Mouse (Mus musculus) cerebellum, adult 2 months (tissue): ENCODE measurements around the gene Nubpl. TPM values are rescaled to one million over a fixed set of nuclear protein-coding genes. Genes with fewer than 3 reads are reported as not detected.

Experiments
- DNase-seq, 2 experiments: peaks; one replicate each; pipeline ENCODE4 v3.0.0; 2021
- H3K27ac ChIP-seq: fragments of 200-500 bp; 2 replicates; pipeline ENCODE4 v1.5.1; 2012; ENCODE audit warnings: low read length, control low read depth, inconsistent platforms; ENCODE audit not compliant: insufficient read depth
- H3K27me3 ChIP-seq: fragments of 200-500 bp; 2 replicates; pipeline ENCODE4 v1.6.1; 2012; ENCODE audit warnings: inconsistent platforms, mild to moderate bottlenecking, low read length, moderate library complexity; ENCODE audit not compliant: control insufficient read depth, insufficient read depth
- H3K4me1 ChIP-seq: fragments of 200-500 bp; 2 replicates; pipeline ENCODE4 v1.6.1; 2011; ENCODE audit warnings: low read length; ENCODE audit not compliant: control insufficient read depth, insufficient read depth
- H3K4me3 ChIP-seq: fragments of 200-500 bp; replicated peaks from 2 replicates; pipeline ENCODE3; 2011; ENCODE audit warnings: mild to moderate bottlenecking, low read depth, low read length, control low read depth; ENCODE audit not compliant: insufficient read depth
- CTCF ChIP-seq: fragments of 200-500 bp; IDR thresholded peaks from 2 replicates; pipeline ENCODE4 v1.5.1; 2011; ENCODE audit warnings: low read depth, mild to moderate bottlenecking, control low read depth, low read length, moderate library complexity, borderline replicate concordance; ENCODE audit not compliant: insufficient read depth
- POLR2A ChIP-seq: fragments of 200-500 bp; IDR thresholded peaks from 2 replicates; pipeline ENCODE4 v1.6.1; 2011; ENCODE audit warnings: low read length, control low read depth, borderline replicate concordance; ENCODE audit not compliant: insufficient read depth
- WGBS: fragments of 180-500 bp; shearing (Covaris S2); methylation state at CpG from one replicate; pipeline ENCODE4 v1.1.7; 2018; 5-methylcytosine and 5-hydroxymethylcytosine counted together
- polyA plus RNA-seq: library from polyadenylated mRNA; depleted of rRNA; stranded (reverse); fragments of >200 nt; gene quantifications from 2 replicates; pipeline ENCODE4 v1.2.3, GENCODE M21; 2012

Nubpl gene
- polyA plus RNA-seq, 1 experiment: 3.6 TPM

DNA sequence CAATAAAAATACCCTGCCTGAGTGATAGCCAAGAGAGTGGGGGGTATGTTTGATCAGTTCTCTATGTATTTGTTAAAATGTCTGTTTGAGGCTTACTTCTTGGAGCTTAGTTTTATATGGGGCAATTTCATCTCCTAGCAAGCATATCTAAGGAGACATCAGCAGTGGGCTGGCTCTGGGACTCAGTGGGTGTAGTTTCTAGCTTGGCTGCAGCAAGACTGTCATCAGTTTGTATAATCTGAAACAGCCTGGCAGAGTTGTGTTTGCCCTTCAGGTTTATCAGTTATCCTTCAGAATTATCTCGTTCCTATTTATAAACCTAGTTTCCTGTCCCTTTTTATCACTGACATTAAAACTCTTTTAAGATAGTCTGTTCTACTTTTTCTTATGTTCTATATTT is 175.3 kb downstream of the Nubpl start:
- 87% methylated on average over 1 of the region's 1 CpGs for WGBS
- TF ChIP-seq CTCF (no peak), POLR2A (no peak)

DNA sequence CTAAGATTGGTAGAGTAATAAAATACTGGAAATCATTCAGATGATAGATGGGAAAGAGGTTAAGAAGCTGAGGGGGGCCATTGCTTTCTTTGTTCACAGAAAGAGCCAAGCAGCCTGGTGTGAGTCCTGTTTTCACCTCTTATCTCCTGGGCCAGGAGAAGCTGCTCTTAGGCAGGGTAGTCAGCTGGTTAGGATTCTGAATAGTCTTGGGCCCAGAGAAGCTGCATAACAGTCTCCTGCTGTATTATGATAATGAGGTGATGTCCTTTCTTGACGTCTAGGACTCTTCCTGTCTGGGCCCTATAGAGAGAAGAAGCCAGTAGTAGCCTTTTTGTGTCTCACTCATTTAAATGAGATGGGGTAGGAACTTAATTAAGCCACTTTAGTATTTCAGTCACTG is 178.8 kb downstream of the Nubpl start:
- Histone ChIP-seq H3K4me1 (no peaks in the 10 kb centered on the region), H3K27me3 (no peaks in the 10 kb centered on the region), H3K4me3 (no peak overlapping the region), H3K27ac (no peak overlapping the region)
- DNase-seq: no peak
- TF ChIP-seq POLR2A (no peak), CTCF (no peak)
- WGBS: 29% methylated on average over 1 of the region's 1 CpGs

More for the DNA sequence above, 175.3 kb downstream of the Nubpl start:
- Histone ChIP-seq H3K4me3 (no peak overlapping the region), H3K27me3 (no peaks in the 10 kb centered on the region), H3K27ac (no peak overlapping the region), H3K4me1 (no peaks in the 10 kb centered on the region)
- no peak for DNase-seq

DNA sequence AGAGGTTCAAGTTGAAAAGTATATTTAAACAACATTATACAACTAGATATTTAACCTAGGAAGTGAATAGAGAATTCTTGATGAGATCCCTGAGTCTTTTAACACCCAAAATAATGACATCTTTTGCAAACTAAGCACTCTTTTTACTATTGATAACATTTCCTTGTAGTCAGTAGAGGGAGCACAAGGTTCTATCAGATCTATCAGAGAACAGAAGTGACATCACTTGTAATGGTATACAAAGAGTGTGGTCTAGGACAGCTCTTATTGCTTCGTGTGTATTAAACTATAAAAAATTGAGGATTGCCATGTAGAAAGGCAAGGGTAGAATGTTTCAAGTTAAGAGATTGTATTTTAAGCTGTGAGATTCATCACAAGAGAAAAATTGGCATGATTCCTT is 183.7 kb downstream of the Nubpl start:
- no peak overlapping the region for H3K4me3 ChIP-seq
- TF ChIP-seq CTCF (no peak), POLR2A (no peak)
- DNase-seq: no peak

DNA sequence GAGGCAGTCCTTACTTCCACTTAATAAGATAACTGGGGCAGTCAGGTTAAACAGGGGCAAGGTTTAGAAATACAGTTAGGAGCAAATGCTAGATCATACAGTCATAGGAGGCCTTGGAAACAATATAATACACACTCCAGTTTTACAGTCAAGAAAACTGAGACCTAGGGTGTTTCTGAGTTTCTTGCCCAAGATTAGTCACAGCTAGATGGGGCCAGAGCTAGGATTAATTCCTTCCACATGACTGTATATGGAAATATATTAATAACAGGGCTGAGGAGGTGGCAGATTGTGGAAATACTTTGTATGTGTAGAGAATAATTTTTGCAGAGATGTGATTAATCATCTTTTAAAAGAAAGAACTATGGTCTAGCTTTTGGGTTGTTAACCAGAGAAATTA is 186.9 kb downstream of the Nubpl start:
- Histone ChIP-seq H3K27ac (no peak overlapping the region), H3K27me3 (no peaks in the 10 kb centered on the region), H3K4me1 (no peaks in the 10 kb centered on the region), H3K4me3 (no peak overlapping the region)
- no peak for TF ChIP-seq CTCF
- no peak for TF ChIP-seq POLR2A
- DNase-seq: no peak

More for the DNA sequence above, 183.7 kb downstream of the Nubpl start:
- Histone ChIP-seq H3K4me1 (no peaks in the 10 kb centered on the region), H3K27me3 (no peaks in the 10 kb centered on the region), H3K27ac (no peak overlapping the region)
- WGBS: 50% methylated on average over 1 of the region's 1 CpGs

- TF ChIP-seq CTCF (no peak), POLR2A (no peak)
- Histone ChIP-seq H3K27ac (no peak overlapping the region), H3K4me3 (no peak overlapping the region), H3K27me3 (no peaks in the 10 kb centered on the region), H3K4me1 (no peaks in the 10 kb centered on the region)
- DNase-seq: no peak
- 83% methylated on average over 3 of the region's 3 CpGs for WGBS
These were observed 189.3 kb downstream of the Nubpl start for GRCm38 (mm10) chr12:52286802-52287201.

DNA sequence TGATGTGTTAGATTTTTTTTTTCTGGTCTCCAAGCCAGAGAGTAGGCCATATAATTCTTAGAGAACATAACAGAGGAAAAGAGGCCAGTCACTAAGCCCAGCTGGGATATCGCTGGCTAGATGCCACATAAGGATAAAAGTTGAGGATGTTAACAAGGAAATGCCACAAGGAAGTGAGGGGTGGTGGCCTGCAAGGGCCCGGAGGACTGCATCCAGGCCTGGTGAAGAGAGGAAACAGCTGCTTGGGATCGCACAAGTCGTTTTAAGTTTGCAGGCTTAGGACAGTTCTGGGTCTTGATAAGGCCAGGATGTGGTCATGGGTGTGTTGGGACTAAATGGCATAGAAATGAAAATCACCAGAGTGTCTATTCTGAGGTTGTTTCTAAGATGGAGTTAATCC is 191.0 kb downstream of the Nubpl start:
- TF ChIP-seq CTCF (no peak), POLR2A (no peak)

GRCm38 (mm10) chr12:52288941-52289567 is 191.5 kb downstream of the Nubpl start:
- no peak overlapping the region for H3K4me3 ChIP-seq
- no peak overlapping the region for H3K27ac ChIP-seq
- no peaks in the 10 kb centered on the region for H3K4me1 ChIP-seq
- WGBS: 75% methylated on average over 11 of the region's 11 CpGs
- TF ChIP-seq CTCF (no peak), POLR2A (no peak)
- no peaks in the 10 kb centered on the region for H3K27me3 ChIP-seq
- DNase-seq: no peak

More for the DNA sequence above, 191.0 kb downstream of the Nubpl start:
- H3K4me3 ChIP-seq: no peak overlapping the region
- no peak for DNase-seq
- H3K27ac ChIP-seq: no peak overlapping the region
- H3K4me1 ChIP-seq: no peaks in the 10 kb centered on the region
- H3K27me3 ChIP-seq: no peaks in the 10 kb centered on the region
- WGBS: 75% methylated on average over 4 of the region's 4 CpGs

DNA sequence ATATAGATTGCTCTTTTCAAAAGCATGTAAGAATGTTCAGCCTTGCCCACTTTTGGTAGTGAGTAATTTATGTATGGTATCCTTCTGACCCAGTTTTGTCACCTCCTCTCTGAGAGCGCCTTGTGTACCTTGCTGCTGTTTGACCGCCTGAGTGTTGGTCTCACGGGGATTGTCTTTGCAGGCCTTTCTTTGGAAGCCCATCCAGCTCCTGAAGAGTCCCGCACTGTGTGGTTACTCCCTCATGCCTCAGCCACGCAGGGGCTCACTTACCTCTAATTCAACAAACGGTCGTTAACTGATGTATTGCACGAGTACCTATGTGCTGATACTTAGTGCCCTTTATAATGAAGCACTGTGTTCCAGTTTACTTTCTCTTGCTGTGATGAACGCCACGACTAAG is 192.1 kb downstream of the Nubpl start:
- WGBS: 76% methylated on average over 10 of the region's 10 CpGs
- no peak for DNase-seq
- Histone ChIP-seq H3K27me3 (no peaks in the 10 kb centered on the region), H3K4me1 (no peaks in the 10 kb centered on the region), H3K27ac (no peak overlapping the region), H3K4me3 (no peak overlapping the region)
- TF ChIP-seq CTCF: no peak
- no peak for TF ChIP-seq POLR2A
